Mouse (Mus musculus) midbrain, embryonic 10.5 days (tissue): Measurements from ENCODE around the gene Clta. TPM values are rescaled to one million over a fixed set of nuclear protein-coding genes. Genes with fewer than 3 reads are reported as not detected.

Experiments
- DNase-seq: peaks from one replicate; pipeline ENCODE4 v3.0.0-alpha.2; 2017; ENCODE audit warnings: low spot score
- H3K27ac ChIP-seq: fragments of 300-500 bp; sonication (generic); replicated peaks from 2 replicates; pipeline ENCODE4 v1.5.1; 2016; ENCODE audit warnings: mild to moderate bottlenecking
- H3K27me3 ChIP-seq: fragments of 300-500 bp; sonication (generic); 2 replicates; pipeline ENCODE4 v1.6.1; 2016; ENCODE audit warnings: low read depth, mild to moderate bottlenecking; ENCODE audit not compliant: poor library complexity, severe bottlenecking
- H3K36me3 ChIP-seq: fragments of 300-500 bp; sonication (generic); 2 replicates; pipeline ENCODE4 v1.6.1; 2016; ENCODE audit warnings: mild to moderate bottlenecking, moderate library complexity
- H3K4me1 ChIP-seq: fragments of 300-500 bp; sonication (generic); 2 replicates; pipeline ENCODE4 v1.6.1; 2016
- H3K4me3 ChIP-seq: fragments of 300-500 bp; sonication (generic); 2 replicates; pipeline ENCODE4 v1.5.1; 2016; ENCODE audit warnings: mild to moderate bottlenecking, moderate library complexity
- H3K9me3 ChIP-seq: fragments of 300-500 bp; sonication (generic); replicated peaks from 2 replicates; pipeline ENCODE4 v1.6.1; 2016; ENCODE audit warnings: mild to moderate bottlenecking
- WGBS: fragments of 180-500 bp; shearing (Covaris S2); methylation state at CpG from one replicate; pipeline ENCODE4 v1.1.7; 2016; 5-methylcytosine and 5-hydroxymethylcytosine counted together
- polyA plus RNA-seq: library from polyadenylated mRNA; unstranded; fragments of >200 nt; fragmentation: Nextera tagmentation; extraction: Ambion mirVana; gene quantifications from 2 replicates; pipeline ENCODE4 v1.2.1, GENCODE M21; 2016

Clta gene
- polyA plus RNA-seq, 1 experiment from 2014 or later: 190 TPM

- no peaks in the 10 kb centered on the region for H3K9me3 ChIP-seq
- H3K27ac ChIP-seq: no peak overlapping the region
- H3K4me3 ChIP-seq: no peak overlapping the region
- H3K36me3 ChIP-seq: peaks cover 45% of the 10 kb centered on the region
- DNase-seq: no peak
- H3K27me3 ChIP-seq: peaks cover 63% of the 10 kb centered on the region
- WGBS: 96% methylated on average over 4 of the region's 4 CpGs
- H3K4me1 ChIP-seq: peaks cover 28% of the 10 kb centered on the region
Measured at GRCm38 (mm10) chr4:44016071-44016470, 11.8 kb downstream of the Clta start.

DNA sequence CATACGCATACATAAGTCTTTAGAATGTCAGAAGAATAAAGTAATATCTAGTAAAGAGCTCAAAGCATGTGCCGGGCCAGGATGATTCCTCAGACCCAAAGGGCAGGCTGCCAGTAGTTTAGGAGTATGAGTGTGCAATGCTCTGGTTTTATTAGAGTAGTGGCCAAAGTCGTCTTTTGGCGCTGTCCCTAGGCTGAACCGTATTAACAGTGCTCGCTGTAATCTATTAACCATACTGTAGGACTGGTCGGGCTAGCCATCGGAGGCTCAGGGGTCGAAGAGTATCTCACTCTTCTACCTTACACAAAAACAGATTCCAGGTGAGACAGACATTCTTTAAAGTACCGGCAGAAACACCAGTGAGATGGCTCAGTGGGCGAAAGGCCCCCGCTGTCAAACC is 12.5 kb downstream of the Clta start:
- Histone ChIP-seq H3K36me3 (peaks cover 52% of the 10 kb centered on the region), H3K27me3 (peaks cover 70% of the 10 kb centered on the region), H3K4me3 (no peak overlapping the region), H3K9me3 (no peaks in the 10 kb centered on the region), H3K4me1 (peaks cover 27% of the 10 kb centered on the region), H3K27ac (no peak overlapping the region)
- no peak for DNase-seq
- 96% methylated on average over 12 of the region's 12 CpGs for WGBS

- Histone ChIP-seq H3K9me3 (peaks cover 8% of the 10 kb centered on the region; the same call in 1 of the 2 replicates), H3K27ac (no peak overlapping the region), H3K4me3 (no peak overlapping the region), H3K4me1 (no peaks in the 10 kb centered on the region), H3K36me3 (peaks cover 93% of the 10 kb centered on the region), H3K27me3 (peaks cover 100% of the 10 kb centered on the region)
- WGBS: 88% methylated on average over 4 of the region's 4 CpGs
- DNase-seq: no peak
Measured at GRCm38 (mm10) chr4:44022323-44022722, 18.1 kb downstream of the Clta start.

- WGBS: 93% methylated on average over 11 of the region's 11 CpGs
- Histone ChIP-seq H3K27ac (no peak overlapping the region), H3K9me3 (peaks cover 10% of the 10 kb centered on the region; the same call in 1 of the 2 replicates), H3K27me3 (peaks cover 100% of the 10 kb centered on the region), H3K4me3 (no peak overlapping the region), H3K36me3 (peaks cover 97% of the 10 kb centered on the region), H3K4me1 (peaks cover 3% of the 10 kb centered on the region)
- DNase-seq: no peak
Measured at GRCm38 (mm10) chr4:44022766-44023165, 18.5 kb downstream of the Clta start.

- H3K9me3 ChIP-seq: peaks cover 10% of the 10 kb centered on the region; the same call in 1 of the 2 replicates
- H3K27me3 ChIP-seq: peaks cover 100% of the 10 kb centered on the region
- no peak overlapping the region for H3K4me3 ChIP-seq
- 95% methylated on average over 9 of the region's 9 CpGs for WGBS
- peaks cover 92% of the 10 kb centered on the region for H3K36me3 ChIP-seq
- DNase-seq: no peak
- peaks cover 12% of the 10 kb centered on the region for H3K4me1 ChIP-seq
- no peak overlapping the region for H3K27ac ChIP-seq
Measured at GRCm38 (mm10) chr4:44023681-44024080, 19.4 kb downstream of the Clta start.

GRCm38 (mm10) chr4:44024241-44024640 is 20.0 kb downstream of the Clta start:
- H3K27me3 ChIP-seq: peaks cover 100% of the 10 kb centered on the region
- no peak overlapping the region for H3K4me3 ChIP-seq
- peaks cover 88% of the 10 kb centered on the region for H3K36me3 ChIP-seq
- DNase-seq: no peak
- H3K27ac ChIP-seq: no peak overlapping the region
- H3K4me1 ChIP-seq: peaks cover 17% of the 10 kb centered on the region
- H3K9me3 ChIP-seq: peaks cover 10% of the 10 kb centered on the region; the same call in 1 of the 2 replicates
- WGBS: 96% methylated on average over 6 of the region's 6 CpGs

- 92% methylated on average over 6 of the region's 6 CpGs for WGBS
- H3K27ac ChIP-seq: no peak overlapping the region
- no peak overlapping the region for H3K4me3 ChIP-seq
- H3K36me3 ChIP-seq: peaks cover 88% of the 10 kb centered on the region
- peaks cover 10% of the 10 kb centered on the region; the same call in 1 of the 2 replicates for H3K9me3 ChIP-seq
- H3K27me3 ChIP-seq: peaks cover 100% of the 10 kb centered on the region
- DNase-seq: no peak
- peaks cover 21% of the 10 kb centered on the region for H3K4me1 ChIP-seq
Measured at GRCm38 (mm10) chr4:44025570-44025969, 21.3 kb downstream of the Clta start.

DNA sequence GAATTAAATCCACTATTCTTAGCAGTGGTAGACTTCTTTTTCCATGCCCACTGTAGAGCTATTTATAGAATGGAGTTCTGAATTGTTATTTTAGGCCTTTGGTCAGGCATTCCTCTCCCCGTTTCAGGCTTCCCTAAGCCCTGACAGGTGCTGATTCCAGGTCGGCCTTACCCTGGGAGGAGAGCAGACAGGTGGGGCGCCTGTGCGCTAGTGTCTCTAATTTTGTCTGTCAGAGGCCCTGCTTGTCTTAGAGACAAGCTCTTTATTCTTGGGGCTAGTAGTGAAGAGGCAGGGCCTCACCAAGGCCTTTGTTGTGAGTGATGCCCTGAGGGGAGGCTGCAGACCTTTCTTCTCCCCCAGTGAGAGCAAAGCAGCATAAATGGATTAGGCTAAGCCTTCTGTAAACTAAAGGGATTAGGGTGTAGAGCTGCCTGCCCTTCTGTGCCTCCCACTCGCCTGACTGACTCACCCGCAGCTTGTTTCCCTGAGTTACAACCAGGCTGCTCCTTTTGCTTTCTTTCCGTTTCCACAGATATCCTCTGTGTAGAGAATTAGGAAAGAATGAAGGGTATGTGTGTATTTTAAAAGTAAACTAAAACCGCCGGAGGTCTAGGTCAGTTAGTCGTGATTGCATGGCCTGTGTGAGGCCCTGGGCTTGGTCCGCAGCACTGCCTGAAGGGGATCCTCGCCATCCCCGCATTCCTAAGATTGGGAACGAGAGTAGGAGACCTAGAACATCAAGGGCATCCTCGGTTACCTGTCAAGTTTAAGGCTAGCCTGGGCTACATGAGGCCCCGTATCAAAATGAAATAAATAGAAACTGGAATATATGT is 24.3 kb downstream of the Clta start:
- H3K27me3 ChIP-seq: peaks cover 100% of the 10 kb centered on the region
- peaks cover 88% of the 10 kb centered on the region for H3K36me3 ChIP-seq
- DNase-seq: peak; percentile 77
- H3K4me3 ChIP-seq: no peak overlapping the region
- no peak overlapping the region for H3K27ac ChIP-seq
- peaks cover 21% of the 10 kb centered on the region for H3K4me1 ChIP-seq
- 19% methylated on average over 16 of the region's 16 CpGs for WGBS
- peaks cover 10% of the 10 kb centered on the region; the same call in 1 of the 2 replicates for H3K9me3 ChIP-seq

- Histone ChIP-seq H3K9me3 (peaks cover 10% of the 10 kb centered on the region; the same call in 1 of the 2 replicates), H3K27me3 (peaks cover 100% of the 10 kb centered on the region), H3K4me3 (no peak overlapping the region), H3K4me1 (peaks cover 21% of the 10 kb centered on the region), H3K36me3 (peaks cover 81% of the 10 kb centered on the region), H3K27ac (no peak overlapping the region)
- DNase-seq: no peak
- WGBS: 93% methylated on average over 15 of the region's 15 CpGs
Measured at GRCm38 (mm10) chr4:44029661-44030066, 25.4 kb downstream of the Clta start.

DNA sequence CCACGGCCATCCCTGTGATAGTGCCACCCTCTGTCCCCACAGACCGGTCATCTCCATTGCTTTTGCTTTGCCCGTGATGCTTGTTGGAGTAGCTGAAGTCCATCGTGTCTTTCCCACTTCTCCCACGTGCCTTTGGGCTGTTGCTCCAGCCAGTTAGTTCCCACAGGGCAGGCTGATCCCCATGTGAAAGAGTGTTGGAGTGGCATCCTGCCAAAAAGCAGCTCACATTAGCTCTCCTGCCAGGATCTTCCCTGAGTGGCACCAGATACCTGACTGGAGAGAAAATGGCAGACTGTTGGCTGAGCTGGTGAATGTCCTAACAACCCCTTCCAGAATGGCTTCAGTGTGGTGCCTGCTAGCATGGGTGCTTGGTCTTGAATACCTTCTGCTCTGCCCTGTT is 27.3 kb downstream of the Clta start:
- Histone ChIP-seq H3K4me3 (no peak overlapping the region), H3K27ac (no peak overlapping the region), H3K4me1 (peaks cover 21% of the 10 kb centered on the region), H3K36me3 (peaks cover 69% of the 10 kb centered on the region), H3K9me3 (peaks cover 10% of the 10 kb centered on the region; the same call in 1 of the 2 replicates), H3K27me3 (peaks cover 100% of the 10 kb centered on the region)
- DNase-seq: no peak
- WGBS: 94% methylated on average over 5 of the region's 5 CpGs

- WGBS: 83% methylated on average over 5 of the region's 5 CpGs
- DNase-seq: no peak
- H3K4me3 ChIP-seq: no peak overlapping the region
- peaks cover 100% of the 10 kb centered on the region for H3K27me3 ChIP-seq
- H3K27ac ChIP-seq: no peak overlapping the region
- H3K9me3 ChIP-seq: no peaks in the 10 kb centered on the region
- H3K36me3 ChIP-seq: peaks cover 60% of the 10 kb centered on the region
- H3K4me1 ChIP-seq: no peaks in the 10 kb centered on the region
Measured at GRCm38 (mm10) chr4:44036455-44036854, 32.2 kb downstream of the Clta start.

- H3K27me3 ChIP-seq: peaks cover 91% of the 10 kb centered on the region
- 93% methylated on average over 4 of the region's 4 CpGs for whole genome bisulfite sequencing
Measured at GRCm38 (mm10) chr4:44040802-44041201, 36.5 kb downstream of the Clta start.

GRCm38 (mm10) chr4:44042429-44042828 is 38.2 kb downstream of the Clta start:
- Histone ChIP-seq H3K27me3 (peaks cover 78% of the 10 kb centered on the region), H3K9me3 (no peaks in the 10 kb centered on the region), H3K4me1 (no peaks in the 10 kb centered on the region), H3K36me3 (peaks cover 39% of the 10 kb centered on the region), H3K27ac (no peak overlapping the region), H3K4me3 (no peak overlapping the region)
- WGBS: 94% methylated on average over 5 of the region's 5 CpGs
- no peak for DNase-seq

More at GRCm38 (mm10) chr4:44040802-44041201, 36.5 kb downstream of the Clta start:
- Histone ChIP-seq H3K4me3 (no peak overlapping the region), H3K27ac (no peak overlapping the region), H3K9me3 (no peaks in the 10 kb centered on the region), H3K36me3 (peaks cover 43% of the 10 kb centered on the region), H3K4me1 (no peaks in the 10 kb centered on the region)
- no peak for DNase-seq
